Mouse (Mus musculus) kidney, embryonic 16.5 days (tissue): ENCODE data around the gene Adtrp. TPM values are rescaled to one million over a fixed set of nuclear protein-coding genes. Genes with fewer than 3 reads are reported as not detected.
A peak's percentile ranks its signal among the peaks of the same experiment; 100 is the strongest.

ENCODE experiments used
- ATAC-seq: fragments of 200-750 bp; cut with Nextera tagmentation; 2 replicates; pipeline ENCODE4 v1.8.0; 2017; ENCODE audit warnings: moderate TSS enrichment; ENCODE audit not compliant: low FRiP score, low TSS enrichment
- H3K27ac ChIP-seq: fragments of 300-500 bp; sonication (generic); 2 replicates; pipeline ENCODE4 v1.5.1; 2014; ENCODE audit warnings: low read length
- H3K27me3 ChIP-seq: fragments of 300-500 bp; sonication (generic); 2 replicates; pipeline ENCODE4 v1.6.1; 2014; ENCODE audit warnings: low read length, control low read depth, mixed read lengths; ENCODE audit not compliant: insufficient read depth
- H3K36me3 ChIP-seq: fragments of 300-500 bp; sonication (generic); 2 replicates; pipeline ENCODE4 v1.6.1; 2014; ENCODE audit warnings: low read length, control low read depth, mixed read lengths; ENCODE audit not compliant: insufficient read depth
- H3K4me1 ChIP-seq: fragments of 300-500 bp; sonication (generic); 2 replicates; pipeline ENCODE4 v1.6.1; 2014; ENCODE audit warnings: low read length, control low read depth, mixed read lengths; ENCODE audit not compliant: insufficient read depth
- H3K4me2 ChIP-seq: fragments of 300-500 bp; sonication (generic); replicated peaks from 2 replicates; pipeline ENCODE4 v1.6.1; 2014; ENCODE audit warnings: low read depth, low read length
- H3K4me3 ChIP-seq: fragments of 300-500 bp; sonication (generic); 2 replicates; pipeline ENCODE4 v1.5.1; 2014; ENCODE audit warnings: mild to moderate bottlenecking, low read length
- H3K9ac ChIP-seq: fragments of 300-500 bp; sonication (generic); replicated peaks from 2 replicates; pipeline ENCODE4 v1.6.1; 2014; ENCODE audit warnings: low read length
- H3K9me3 ChIP-seq: fragments of 300-500 bp; sonication (generic); 2 replicates; pipeline ENCODE4 v1.6.1; 2016; ENCODE audit warnings: low read length, control low read depth
- WGBS: fragments of 180-500 bp; shearing (Covaris S2); extraction: QIAGEN DNeasy Blood & Tissue Kit; methylation state at CpG from one replicate; pipeline ENCODE4 v1.1.7; 2014; 5-methylcytosine and 5-hydroxymethylcytosine counted together
- polyA plus RNA-seq: library from polyadenylated mRNA; unstranded; fragments of >200 nt; fragmentation: Nextera tagmentation; extraction: Ambion mirVana; gene quantifications from 2 replicates; pipeline ENCODE4 v1.2.1, GENCODE M21; 2015

Gene Adtrp
- polyA plus RNA-seq, 1 experiment from 2014 or later = 0.45 TPM

DNA sequence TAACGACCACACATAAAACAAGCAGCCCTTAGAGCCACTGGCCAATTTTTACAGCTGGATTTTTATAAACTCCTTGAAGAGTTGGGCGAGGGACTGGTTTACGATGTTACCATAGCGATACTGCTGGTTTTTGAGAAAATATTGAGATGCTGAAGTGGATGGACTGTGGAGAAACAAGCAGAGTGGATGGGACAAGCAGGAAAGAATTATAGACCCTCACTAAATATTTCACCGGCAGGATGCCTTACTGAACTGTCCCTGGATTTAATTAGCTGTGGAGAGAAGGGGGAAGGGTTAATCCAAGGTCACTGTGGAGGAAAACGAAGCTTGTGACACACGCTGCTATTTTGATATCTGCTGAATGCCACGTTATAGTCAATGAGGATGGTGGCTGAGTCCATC is 24.7 kb upstream of the Adtrp start:
- peak overlapping the region; percentile 27 for H3K4me2 ChIP-seq

GRCm38 (mm10) chr13:41867533-41867932 is 20.0 kb upstream of the Adtrp start:
- H3K9me3 ChIP-seq = no peaks in the 10 kb centered on the region
- 89% methylated on average over 2 of the region's 2 CpGs for WGBS
- no peaks in the 10 kb centered on the region for H3K27me3 ChIP-seq
- H3K4me3 ChIP-seq = no peak overlapping the region
- peaks cover 24% of the 10 kb centered on the region for H3K4me1 ChIP-seq
- H3K36me3 ChIP-seq = no peaks in the 10 kb centered on the region
- no peak overlapping the region for H3K27ac ChIP-seq
- H3K9ac ChIP-seq = no peak overlapping the region
- no peak for ATAC-seq
- H3K4me2 ChIP-seq = no peak overlapping the region

More for the DNA sequence above, 24.7 kb upstream of the Adtrp start:
- 16% methylated on average over 8 of the region's 8 CpGs for WGBS
- Histone ChIP-seq H3K27ac (no peak overlapping the region), H3K36me3 (no peaks in the 10 kb centered on the region), H3K9me3 (no peaks in the 10 kb centered on the region), H3K27me3 (no peaks in the 10 kb centered on the region), H3K9ac (no peak overlapping the region), H3K4me1 (peaks cover 16% of the 10 kb centered on the region), H3K4me3 (no peak overlapping the region)
- peak; percentile 46; the same call in 1 of the 2 replicates for ATAC-seq

GRCm38 (mm10) chr13:41865575-41865974 is 18.1 kb upstream of the Adtrp start:
- 51% methylated on average over 6 of the region's 6 CpGs for WGBS
- Histone ChIP-seq H3K4me1 (peaks cover 12% of the 10 kb centered on the region; the same call in 1 of the 2 replicates), H3K4me3 (no peak overlapping the region), H3K9me3 (no peaks in the 10 kb centered on the region), H3K36me3 (no peaks in the 10 kb centered on the region), H3K27ac (peak overlapping the region; percentile 78), H3K27me3 (no peaks in the 10 kb centered on the region), H3K4me2 (no peak overlapping the region), H3K9ac (no peak overlapping the region)
- peak; percentile 54; the same call in 1 of the 2 replicates for ATAC-seq

DNA sequence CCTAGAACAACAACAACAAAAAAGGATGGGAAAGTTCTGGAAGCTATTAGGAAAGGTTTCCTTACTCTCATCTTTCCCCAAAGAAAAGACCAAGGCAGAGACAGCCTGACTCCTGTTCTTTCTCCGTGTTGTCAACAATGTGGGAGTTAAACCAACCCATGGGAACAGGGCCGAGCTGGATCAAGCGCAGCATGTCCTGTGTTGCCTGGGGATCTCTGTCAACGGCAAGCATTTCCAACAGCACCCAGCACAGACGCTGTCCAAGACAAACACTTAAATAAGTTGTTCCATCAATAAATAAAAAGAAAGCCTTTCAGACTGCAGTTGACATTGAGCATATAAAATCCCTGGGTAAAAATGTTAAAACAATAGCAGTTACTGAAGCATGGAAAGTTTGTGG is 17.6 kb upstream of the Adtrp start:
- no peaks in the 10 kb centered on the region for H3K9me3 ChIP-seq
- H3K27ac ChIP-seq = peak overlapping the region; percentile 78
- H3K9ac ChIP-seq = no peak overlapping the region
- WGBS = 22% methylated on average over 5 of the region's 5 CpGs
- no peak overlapping the region for H3K4me2 ChIP-seq
- ATAC-seq = peak; percentile 86
- H3K36me3 ChIP-seq = no peaks in the 10 kb centered on the region
- peaks cover 12% of the 10 kb centered on the region; the same call in 1 of the 2 replicates for H3K4me1 ChIP-seq
- no peak overlapping the region for H3K4me3 ChIP-seq
- H3K27me3 ChIP-seq = no peaks in the 10 kb centered on the region

GRCm38 (mm10) chr13:41860603-41861405 is 13.3 kb upstream of the Adtrp start:
- no peak for ATAC-seq
- Histone ChIP-seq H3K36me3 (no peaks in the 10 kb centered on the region), H3K4me3 (no peak overlapping the region), H3K9me3 (no peaks in the 10 kb centered on the region), H3K27ac (no peak overlapping the region), H3K4me1 (peaks cover 18% of the 10 kb centered on the region), H3K27me3 (no peaks in the 10 kb centered on the region), H3K9ac (no peak overlapping the region), H3K4me2 (no peak overlapping the region)
- 94% methylated on average over 15 of the region's 15 CpGs for WGBS

DNA sequence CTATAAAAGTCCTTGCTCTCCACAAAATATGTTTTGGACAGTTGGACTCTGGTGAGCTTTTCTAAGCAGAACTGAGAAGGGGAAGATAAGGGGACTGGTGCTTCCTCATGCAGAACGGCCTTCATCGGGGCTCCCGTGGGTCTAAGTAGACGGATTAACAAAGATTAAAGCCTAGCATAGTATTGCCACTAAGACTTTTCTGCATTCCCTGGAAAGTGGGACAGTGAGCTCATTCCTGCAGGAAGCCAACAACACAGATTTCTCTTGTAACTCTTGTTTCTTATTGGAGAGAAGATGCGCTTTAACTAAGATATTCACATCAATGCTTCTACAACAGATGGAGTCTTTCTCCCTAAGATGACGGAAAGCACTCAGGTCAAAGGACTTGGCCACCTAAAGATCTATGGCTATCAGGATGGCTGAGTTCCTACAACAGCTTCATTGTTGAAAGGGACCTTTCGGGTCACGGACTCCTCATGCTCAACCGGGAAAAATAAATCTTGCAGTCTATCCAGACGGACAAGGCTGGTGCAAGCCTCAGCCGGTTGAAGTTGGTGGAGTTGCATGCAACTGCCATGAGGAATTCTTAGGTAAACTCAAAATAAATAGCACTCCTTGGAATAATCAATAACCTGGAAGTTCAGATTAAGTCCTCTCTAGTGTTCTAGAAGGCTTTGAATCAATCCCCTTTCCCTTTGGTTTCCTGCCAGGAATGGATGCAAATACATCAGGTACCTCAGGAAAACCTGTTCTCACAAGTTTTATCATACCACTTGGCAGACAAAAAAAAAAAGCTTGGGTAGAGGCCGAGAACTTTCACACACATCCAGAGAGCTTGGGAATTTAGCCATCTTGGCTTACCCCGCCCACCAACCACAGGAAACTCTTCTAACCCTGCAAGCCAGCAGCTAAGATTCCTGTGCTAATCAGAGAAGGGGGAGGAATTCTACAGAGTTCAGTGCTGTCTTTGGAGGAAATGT is 8.0 kb upstream of the Adtrp start:
- 0 out of 2 replicates have a peak overlapping the region, but pooled peaks have one; percentile 14 for H3K27ac ChIP-seq
- H3K4me3 ChIP-seq = no peak overlapping the region
- ATAC-seq = peak; percentile 27; the same call in 1 of the 2 replicates
- H3K36me3 ChIP-seq = no peaks in the 10 kb centered on the region
- no peaks in the 10 kb centered on the region for H3K27me3 ChIP-seq
- H3K9ac ChIP-seq = no peak overlapping the region
- H3K9me3 ChIP-seq = no peaks in the 10 kb centered on the region
- H3K4me1 ChIP-seq = peaks cover 11% of the 10 kb centered on the region
- H3K4me2 ChIP-seq = no peak overlapping the region
- 32% methylated on average over 13 of the region's 13 CpGs for WGBS

GRCm38 (mm10) chr13:41850727-41851378 is 3.4 kb upstream of the Adtrp start:
- peaks cover 9% of the 10 kb centered on the region for H3K4me1 ChIP-seq
- H3K9me3 ChIP-seq = no peaks in the 10 kb centered on the region
- no peak overlapping the region for H3K4me2 ChIP-seq
- H3K4me3 ChIP-seq = no peak overlapping the region
- 78% methylated on average over 3 of the region's 3 CpGs for WGBS
- no peak overlapping the region for H3K27ac ChIP-seq
- H3K27me3 ChIP-seq = no peaks in the 10 kb centered on the region
- no peak for ATAC-seq
- H3K9ac ChIP-seq = no peak overlapping the region
- H3K36me3 ChIP-seq = no peaks in the 10 kb centered on the region

DNA sequence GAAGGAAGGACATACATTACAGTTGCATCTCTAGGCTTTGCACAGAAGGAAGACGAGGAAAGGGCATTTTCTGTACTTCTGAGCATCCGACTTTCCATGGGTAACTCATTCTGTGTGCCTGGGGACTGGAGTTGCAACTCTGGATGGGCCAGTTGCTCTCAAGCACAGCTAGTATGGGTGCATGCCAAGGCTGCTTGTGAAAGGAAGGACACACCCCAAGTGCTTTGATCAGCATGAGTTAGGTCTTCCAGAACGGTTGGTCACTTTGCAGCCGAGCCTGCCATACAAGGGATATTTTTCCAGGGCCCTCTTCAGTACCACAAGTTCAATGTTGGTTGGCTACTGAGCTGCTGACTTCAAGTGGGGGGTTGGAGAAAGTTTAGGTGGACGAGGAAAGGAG is 968 bp downstream of the Adtrp start:
- peaks cover 5% of the 10 kb centered on the region; the same call in 1 of the 2 replicates for H3K4me1 ChIP-seq

DNA sequence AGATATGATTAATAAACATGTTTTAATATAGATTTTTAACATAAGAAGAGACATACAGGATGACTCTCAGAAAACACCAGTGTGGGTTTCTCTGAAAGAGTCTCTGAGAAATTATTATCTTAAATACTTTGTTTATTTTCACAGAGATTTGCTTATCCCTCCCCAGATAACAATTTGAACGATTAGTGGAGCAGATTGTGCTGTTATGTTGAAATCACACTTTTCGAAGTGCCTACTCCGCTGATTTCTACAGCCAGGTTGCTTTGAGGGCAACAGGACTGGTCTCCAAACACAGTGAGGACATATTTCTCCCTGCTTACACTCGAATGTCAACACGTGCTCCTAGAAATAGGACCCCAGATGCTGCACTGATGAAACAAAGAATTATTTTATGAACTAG is 2.5 kb downstream of the Adtrp start:
- Histone ChIP-seq H3K36me3 (no peaks in the 10 kb centered on the region), H3K4me3 (no peak overlapping the region), H3K9me3 (no peaks in the 10 kb centered on the region), H3K9ac (no peak overlapping the region), H3K4me2 (no peak overlapping the region), H3K27ac (no peak overlapping the region), H3K27me3 (no peaks in the 10 kb centered on the region), H3K4me1 (peaks cover 5% of the 10 kb centered on the region; the same call in 1 of the 2 replicates)
- no peak for ATAC-seq
- 71% methylated on average over 5 of the region's 5 CpGs for WGBS

More for the DNA sequence above, 968 bp downstream of the Adtrp start:
- Histone ChIP-seq H3K27me3 (no peaks in the 10 kb centered on the region), H3K36me3 (no peaks in the 10 kb centered on the region), H3K9me3 (no peaks in the 10 kb centered on the region), H3K4me3 (no peak overlapping the region), H3K9ac (no peak overlapping the region), H3K4me2 (no peak overlapping the region), H3K27ac (no peak overlapping the region)
- 61% methylated on average over 5 of the region's 5 CpGs for WGBS
- no peak for ATAC-seq
